Mouse (Mus musculus): Measurements from ENCODE around the gene Fam221b. TPM values are rescaled to one million over a fixed set of nuclear protein-coding genes. Genes with fewer than 3 reads are reported as not detected.
A peak's percentile ranks its signal among the peaks of the same experiment; 100 is the strongest.

Gene Fam221b
- total and polyA plus RNA-seq, 2 experiments from 2014 or later: 1.4 TPM; not detected in 1

DNA sequence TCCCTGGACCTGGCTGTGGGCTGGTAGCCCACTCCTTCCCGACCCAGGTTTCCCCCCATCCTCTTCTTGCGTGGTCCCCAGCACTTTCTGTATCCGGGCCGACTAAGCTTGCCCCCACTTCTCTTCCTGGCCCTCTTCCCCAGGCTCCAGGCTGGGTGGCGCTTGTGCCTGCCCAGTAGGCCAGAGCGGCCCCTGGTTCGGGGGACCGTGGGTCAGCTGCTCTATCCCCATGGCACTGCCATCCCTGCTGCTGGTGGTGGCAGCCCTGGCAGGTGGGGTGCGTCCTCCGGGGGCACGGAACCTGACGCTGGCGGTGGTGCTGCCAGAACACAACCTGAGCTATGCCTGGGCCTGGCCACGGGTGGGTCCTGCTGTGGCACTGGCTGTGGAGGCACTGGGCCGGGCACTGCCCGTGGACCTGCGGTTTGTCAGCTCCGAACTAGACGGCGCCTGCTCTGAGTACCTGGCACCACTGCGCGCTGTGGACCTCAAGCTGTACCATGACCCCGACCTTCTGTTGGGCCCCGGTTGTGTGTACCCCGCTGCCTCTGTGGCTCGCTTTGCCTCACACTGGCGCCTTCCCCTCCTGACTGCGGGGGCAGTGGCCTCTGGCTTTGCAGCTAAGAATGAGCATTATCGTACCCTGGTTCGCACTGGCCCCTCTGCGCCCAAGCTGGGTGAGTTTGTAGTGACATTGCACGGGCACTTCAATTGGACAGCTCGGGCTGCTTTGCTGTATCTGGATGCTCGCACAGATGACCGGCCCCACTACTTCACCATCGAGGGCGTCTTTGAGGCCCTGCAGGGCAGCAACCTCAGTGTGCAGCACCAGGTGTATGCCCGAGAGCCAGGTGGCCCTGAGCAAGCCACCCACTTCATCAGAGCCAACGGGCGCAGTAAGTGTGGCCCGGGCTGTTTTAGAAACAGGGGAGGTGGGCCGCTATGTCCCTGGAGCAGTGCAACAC is 36.7 kb downstream of the Fam221b start:
- Histone ChIP-seq H3K27me3 (ENCODE audit: insufficient read depth, low read length) (no peaks in the 10 kb centered on the region), H3K9me3 (ENCODE audit: low read length) (no peaks in the 10 kb centered on the region), H3K36me3 (ENCODE audit: insufficient read depth, low read length) (no peaks in the 10 kb centered on the region), H3K4me2 (ENCODE audit: low read depth, low read length) (peak overlapping the region; percentile 93), H3K4me3 (ENCODE audit: low read length) (peak overlapping the region; percentile 55), H3K9ac (replicated peaks; ENCODE audit: low read length) (peak overlapping the region; percentile 86), H3K27ac (peak overlapping the region; percentile 88), H3K4me1 (ENCODE audit: insufficient read depth, low read length) (peaks cover 19% of the 10 kb centered on the region)
- 41% methylated on average over 42 of the region's 42 CpGs for WGBS
- TF ChIP-seq CTCF (IDR thresholded peaks at IDR 0.05; ENCODE audit: low read depth): no peak
- peak; percentile 16 for ATAC-seq
- peak; percentile 23 for DNase-seq (ENCODE audit: low spot score)

DNA sequence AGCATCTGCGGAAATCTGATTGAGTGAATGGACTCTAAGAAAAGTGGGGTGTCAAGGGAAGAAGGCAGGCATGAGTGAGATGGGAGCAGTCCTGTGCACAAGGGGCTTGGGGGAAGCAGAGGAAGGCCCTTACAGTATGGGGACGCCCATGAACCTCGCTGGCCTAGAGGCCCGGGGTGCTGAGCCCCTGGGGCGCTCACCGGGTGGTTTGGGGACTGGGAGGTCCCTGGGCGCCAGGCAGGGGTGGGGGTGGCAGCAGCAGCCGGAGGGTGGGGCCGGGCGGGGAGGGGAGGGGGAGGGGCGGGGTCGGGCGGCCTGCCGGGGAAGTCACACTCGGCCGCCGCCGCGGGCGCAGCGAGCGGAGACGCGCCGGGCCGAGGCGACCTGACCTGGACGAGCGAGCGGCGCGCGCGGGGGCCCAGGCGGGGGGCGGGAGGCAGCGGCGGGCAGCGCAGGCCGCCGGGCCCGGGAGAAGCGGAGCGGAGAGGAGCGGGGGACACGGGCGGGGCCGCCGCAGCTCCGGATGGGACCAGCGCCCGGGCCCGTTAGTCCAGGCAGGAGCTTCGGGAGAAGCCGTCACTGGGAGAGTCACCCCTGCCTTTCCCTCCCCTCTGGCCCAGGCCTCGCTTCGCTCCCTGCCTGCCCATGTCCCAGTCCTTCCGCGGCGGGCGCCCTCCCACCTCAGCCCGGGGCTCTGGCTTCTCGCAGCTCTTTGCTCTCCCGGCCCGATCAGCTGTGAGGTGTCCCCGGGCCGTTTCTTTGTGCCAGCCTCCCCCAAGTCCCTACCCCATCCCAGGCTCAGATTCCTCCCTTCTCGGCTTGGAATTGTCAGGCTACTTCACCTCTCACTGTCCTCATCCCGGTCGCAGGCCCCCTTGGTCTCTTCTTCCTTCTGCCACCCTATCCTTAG is 37.6 kb downstream of the Fam221b start, which contains the start of gene Npr2:
TSS of gene Npr2 (plus strand) at position 890 of the 910 bp plus-strand sequence.
- Histone ChIP-seq H3K4me1 (ENCODE audit: insufficient read depth, low read length) (peaks cover 19% of the 10 kb centered on the region), H3K9ac (replicated peaks; ENCODE audit: low read length) (peak within 1 kb of the TSS; percentile 86), H3K36me3 (ENCODE audit: insufficient read depth, low read length) (no peaks in the 10 kb centered on the region), H3K4me3 (ENCODE audit: low read length) (peak within 1 kb of the TSS; percentile 55), H3K27me3 (ENCODE audit: insufficient read depth, low read length) (no peaks in the 10 kb centered on the region), H3K4me2 (ENCODE audit: low read depth, low read length) (peak within 1 kb of the TSS; percentile 93), H3K27ac (peak within 1 kb of the TSS; percentile 88), H3K9me3 (ENCODE audit: low read length) (no peaks in the 10 kb centered on the region)
- 1% methylated on average over 49 of the region's 70 CpGs for WGBS
- no peak for TF ChIP-seq CTCF (IDR thresholded peaks at IDR 0.05; ENCODE audit: low read depth)
- DNase-seq (ENCODE audit: low spot score) (peak; percentile 57), ATAC-seq (peak; percentile 39)

DNA sequence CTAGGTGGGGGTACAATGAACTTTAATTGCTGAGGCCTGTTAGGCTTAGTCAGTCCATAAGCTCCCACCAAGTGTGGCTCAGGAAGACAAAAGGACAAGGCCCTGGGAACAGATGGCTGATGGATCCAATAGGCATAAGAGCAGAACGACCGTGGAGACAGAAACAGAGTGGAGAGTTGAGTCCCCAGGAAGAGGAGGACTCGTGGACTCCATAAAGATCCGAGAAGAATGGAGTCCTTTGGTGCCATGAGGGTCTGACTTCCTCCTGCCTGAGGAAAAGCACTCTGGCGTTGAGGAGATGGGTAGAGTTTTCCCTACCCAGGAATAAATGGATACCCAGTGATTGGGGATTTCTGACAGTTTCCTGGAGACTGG is 38.3 kb downstream of the Fam221b start:
- TF ChIP-seq CTCF (IDR thresholded peaks at IDR 0.05; ENCODE audit: low read depth): no peak
- H3K4me1 ChIP-seq (ENCODE audit: insufficient read depth, low read length): peaks cover 19% of the 10 kb centered on the region

DNA sequence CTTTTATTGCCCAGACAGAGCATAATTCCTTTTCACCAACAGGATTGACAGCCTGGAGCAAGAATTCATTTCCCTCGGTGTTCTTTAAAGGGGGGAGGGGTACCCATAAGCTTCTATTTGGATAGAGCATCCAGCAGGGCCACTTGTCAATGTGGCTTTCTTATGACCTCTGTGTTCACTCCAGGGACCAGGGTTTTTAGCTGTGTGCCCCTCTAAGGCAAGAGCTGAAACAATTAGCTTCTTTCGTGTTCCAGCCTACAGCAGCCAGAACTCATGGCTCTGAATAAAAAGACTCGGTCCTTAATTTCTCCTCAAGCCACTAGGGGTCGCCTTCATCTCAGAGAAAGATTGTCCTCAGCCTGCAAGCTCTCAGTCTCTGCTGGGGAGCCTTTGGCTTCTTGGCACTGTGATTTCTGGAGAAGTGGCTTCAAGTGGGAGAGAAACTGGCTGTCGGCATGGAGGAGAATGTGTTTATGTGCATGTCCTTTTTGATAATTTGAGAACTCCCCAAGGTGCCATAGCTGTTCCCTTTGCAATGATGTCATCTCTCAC is 38.8 kb downstream of the Fam221b start:
- TF ChIP-seq CTCF (IDR thresholded peaks at IDR 0.05; ENCODE audit: low read depth): peak; percentile 91
- no peak overlapping the region; the same call in 1 of the 2 replicates for H3K9ac ChIP-seq (replicated peaks; ENCODE audit: low read length)
- peak; percentile 73 for ATAC-seq
- peaks cover 19% of the 10 kb centered on the region for H3K4me1 ChIP-seq (ENCODE audit: insufficient read depth, low read length)
- H3K36me3 ChIP-seq (ENCODE audit: insufficient read depth, low read length): no peaks in the 10 kb centered on the region
- H3K27me3 ChIP-seq (ENCODE audit: insufficient read depth, low read length): no peaks in the 10 kb centered on the region
- H3K27ac ChIP-seq: peak overlapping the region; percentile 88
- H3K4me2 ChIP-seq (ENCODE audit: low read depth, low read length): peak overlapping the region; percentile 40
- H3K4me3 ChIP-seq (ENCODE audit: low read length): no peak overlapping the region
- peak; percentile 95 for DNase-seq (ENCODE audit: low spot score)
- H3K9me3 ChIP-seq (ENCODE audit: low read length): peaks cover 5% of the 10 kb centered on the region
- 2% methylated on average over 5 of the region's 5 CpGs for WGBS

More for the DNA sequence above, 38.3 kb downstream of the Fam221b start:
- 17% methylated on average over 5 of the region's 5 CpGs for WGBS
- peak overlapping the region; percentile 86; the same call in 1 of the 2 replicates for H3K9ac ChIP-seq (replicated peaks; ENCODE audit: low read length)
- H3K4me2 ChIP-seq (ENCODE audit: low read depth, low read length): peak overlapping the region; percentile 93
- H3K27ac ChIP-seq: peak overlapping the region; percentile 88
- no peaks in the 10 kb centered on the region for H3K27me3 ChIP-seq (ENCODE audit: insufficient read depth, low read length)
- H3K36me3 ChIP-seq (ENCODE audit: insufficient read depth, low read length): no peaks in the 10 kb centered on the region
- peak overlapping the region; percentile 55 for H3K4me3 ChIP-seq (ENCODE audit: low read length)
- no peaks in the 10 kb centered on the region for H3K9me3 ChIP-seq (ENCODE audit: low read length)
- ATAC-seq (peak; percentile 10; the same call in 1 of the 2 replicates), DNase-seq (ENCODE audit: low spot score) (peak; percentile 27)

DNA sequence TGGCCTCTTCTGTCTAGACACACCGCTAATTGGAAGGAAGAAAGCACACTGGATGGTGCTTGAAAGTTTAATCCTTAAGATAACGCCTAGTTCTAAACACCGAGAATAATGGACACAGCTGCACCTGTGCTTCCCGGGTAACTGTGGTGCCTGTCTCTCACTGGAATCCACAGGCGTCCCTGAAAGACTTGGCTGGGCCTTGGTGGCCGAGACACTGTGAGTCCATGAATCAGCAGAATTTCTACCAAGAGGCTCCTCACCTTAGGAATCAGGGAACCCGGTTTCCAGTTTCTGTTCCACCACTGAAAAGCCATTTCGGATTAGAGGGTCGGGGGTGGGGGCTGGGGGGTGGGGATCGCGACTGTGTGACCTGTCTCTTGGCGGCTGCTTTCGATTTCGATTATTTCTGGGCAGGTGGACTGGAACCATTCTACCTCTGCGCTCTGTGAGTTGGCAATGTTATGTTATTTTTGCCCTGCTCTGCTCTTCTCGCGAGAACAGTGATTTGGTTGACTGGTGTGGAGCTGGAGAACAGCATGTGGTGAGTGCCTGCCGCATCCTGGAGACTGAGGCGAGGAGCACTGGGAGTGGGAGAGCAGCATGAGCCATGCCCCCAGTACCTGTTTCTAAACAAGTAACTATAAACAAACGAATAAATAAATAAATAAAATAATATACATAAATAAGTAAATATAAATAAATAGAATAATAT is 39.7 kb downstream of the Fam221b start:
- peaks cover 19% of the 10 kb centered on the region for H3K4me1 ChIP-seq (ENCODE audit: insufficient read depth, low read length)
- H3K4me3 ChIP-seq (ENCODE audit: low read length): no peak overlapping the region
- H3K9me3 ChIP-seq (ENCODE audit: low read length): peaks cover 7% of the 10 kb centered on the region
- DNase-seq (ENCODE audit: low spot score) (peak; percentile 72), ATAC-seq (peak; percentile 59; the same call in 1 of the 2 replicates)
- no peak for TF ChIP-seq CTCF (IDR thresholded peaks at IDR 0.05; ENCODE audit: low read depth)
- no peaks in the 10 kb centered on the region for H3K27me3 ChIP-seq (ENCODE audit: insufficient read depth, low read length)
- no peak overlapping the region for H3K4me2 ChIP-seq (ENCODE audit: low read depth, low read length)
- no peak overlapping the region for H3K9ac ChIP-seq (replicated peaks; ENCODE audit: low read length)
- no peaks in the 10 kb centered on the region for H3K36me3 ChIP-seq (ENCODE audit: insufficient read depth, low read length)
- 37% methylated on average over 20 of the region's 20 CpGs for WGBS
- H3K27ac ChIP-seq: no peak overlapping the region

Measured in hindbrain, postnatal 0 days (tissue).